Mouse (Mus musculus): Measurements from ENCODE around the gene Mrpl32. TPM values are rescaled to one million over a fixed set of nuclear protein-coding genes. Genes with fewer than 3 reads are reported as not detected.

The Mrpl32 gene
- polyA plus RNA-seq (2012; rRNA removed): 32.8 and 33.1 TPM in 2 replicates

DNA sequence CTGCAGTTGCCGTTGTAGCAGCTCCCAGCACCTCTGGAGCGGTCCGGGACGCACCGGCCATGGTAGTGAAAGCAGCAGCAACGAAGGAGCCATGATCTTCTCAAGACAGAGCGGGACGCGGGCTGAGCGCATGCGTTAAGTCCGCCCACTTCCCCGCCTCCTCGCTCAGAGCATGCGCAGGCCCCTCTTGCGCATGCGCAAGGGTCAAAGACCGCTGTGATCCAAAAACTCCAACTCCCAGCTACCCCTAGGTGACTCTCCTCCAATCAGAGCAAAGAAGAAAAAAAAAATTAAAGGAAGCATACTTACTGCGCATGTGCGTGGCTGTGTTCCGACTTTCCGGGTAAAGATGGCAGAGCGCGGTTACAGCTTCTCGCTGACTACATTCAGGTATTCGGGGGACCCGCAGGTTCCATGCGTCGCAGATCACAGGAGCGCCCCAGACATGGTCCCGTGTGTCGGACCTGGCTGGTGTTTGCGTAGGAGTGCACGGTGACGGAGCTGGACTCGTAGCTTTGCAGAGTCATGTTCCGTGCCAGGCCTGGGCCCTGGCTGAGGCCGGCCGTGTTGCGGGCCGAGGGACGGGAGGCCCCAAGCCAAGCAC, at the start of gene Mrpl32, which contains the start of gene Psma2:
Gene Mrpl32 (minus strand): TSS at position 240 of the 604 bp plus-strand sequence.
Gene Psma2 (plus strand): TSS at position 315 of the 604 bp plus-strand sequence.
- DNase-seq (ENCODE audit: extremely low spot score in 1 of 2, low spot score in 1 of 2): peak; percentile 97

DNA sequence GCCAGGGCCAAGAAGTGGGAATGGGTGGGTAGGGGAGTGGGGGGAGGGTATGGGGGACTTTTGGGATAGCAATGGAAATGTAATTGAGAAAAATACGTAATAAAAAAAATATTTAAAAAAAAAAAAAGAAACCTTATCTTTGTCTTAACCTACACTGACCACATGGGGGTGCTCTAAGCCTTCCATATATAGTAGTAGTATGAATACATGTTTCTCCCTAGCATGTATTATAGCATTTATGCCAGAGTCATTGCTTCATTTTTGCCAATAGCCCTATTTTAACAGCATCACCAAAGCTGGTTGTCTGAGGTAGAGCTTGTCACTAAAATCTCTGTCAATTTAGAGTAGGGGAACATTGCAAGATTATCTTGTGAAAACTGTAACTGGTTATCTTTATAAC, 36.3 kb upstream of the Mrpl32 start:
- peak in 1 of 2 experiments; percentile 64 for DNase-seq (ENCODE audit: extremely low spot score in 1 of 2, low spot score in 1 of 2)

DNA sequence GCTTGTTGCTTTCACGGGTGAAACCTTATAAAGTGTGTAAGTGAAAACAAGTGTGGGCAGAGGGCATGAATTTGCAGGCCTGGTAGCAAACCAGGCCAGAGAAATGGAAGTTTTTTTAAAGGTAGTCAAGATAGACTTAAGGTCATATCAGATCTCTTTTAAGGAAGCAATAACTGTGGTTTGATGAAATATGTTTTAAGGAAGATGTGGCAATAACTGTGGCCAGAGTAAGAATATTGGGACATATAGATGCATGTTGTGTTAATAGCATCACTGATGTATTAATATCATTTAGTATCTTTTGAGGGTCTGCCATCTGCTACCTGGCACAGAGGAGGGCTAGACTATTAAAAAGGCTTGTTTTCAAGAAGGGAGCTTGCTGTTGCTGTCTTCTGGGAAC, 27.0 kb upstream of the Mrpl32 start:
- no peak for DNase-seq (ENCODE audit: extremely low spot score in 1 of 2, low spot score in 1 of 2)

DNA sequence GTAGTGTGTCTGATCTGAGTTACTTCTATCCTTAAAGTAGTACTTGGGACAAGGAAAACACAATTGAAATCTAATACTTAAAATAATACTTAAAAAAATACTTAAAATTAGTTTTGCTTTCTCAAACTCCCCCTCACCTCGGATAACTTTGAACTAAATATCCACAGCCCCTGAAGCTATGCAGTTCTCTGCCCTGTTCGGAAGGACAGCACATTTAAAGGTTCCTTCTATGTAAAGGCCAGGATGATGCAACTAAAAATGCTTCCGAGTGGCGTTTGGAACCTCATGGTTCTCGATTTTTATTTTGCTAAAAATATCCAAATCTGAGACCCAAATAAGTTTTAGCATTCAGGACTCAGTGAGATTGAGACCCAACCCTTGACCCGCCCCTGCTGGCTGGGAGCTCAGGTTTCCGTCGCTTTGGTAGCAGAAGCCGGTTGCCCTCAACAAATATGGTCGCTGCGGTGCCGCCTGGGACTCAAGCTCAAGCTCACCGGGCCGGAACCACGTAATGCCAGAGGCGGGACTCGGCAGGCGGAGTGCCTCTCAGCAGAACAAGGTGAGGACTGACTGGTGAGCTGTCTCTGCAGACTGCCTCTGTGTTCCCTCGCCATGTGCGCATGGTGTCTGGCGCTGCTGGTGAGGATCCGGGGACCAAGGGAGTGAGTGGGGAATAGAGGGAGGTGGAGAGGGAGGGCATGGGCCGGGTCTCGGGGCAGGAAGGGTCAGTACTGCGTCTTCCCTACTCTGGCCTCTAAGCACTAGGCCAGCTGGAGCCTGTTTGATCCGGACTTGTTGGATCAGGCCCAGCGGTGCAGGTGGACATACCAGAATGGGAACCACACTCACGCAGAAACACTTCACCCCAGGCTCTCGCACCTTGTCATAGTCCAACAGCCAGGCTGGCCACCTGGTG, 17.0 kb upstream of the Mrpl32 start, which contains the start of gene AW209491:
Gene AW209491 (plus strand): TSS at position 429 of the 916 bp plus-strand sequence.
- DNase-seq (ENCODE audit: extremely low spot score in 1 of 2, low spot score in 1 of 2): peak; percentile 92 to 98

DNA sequence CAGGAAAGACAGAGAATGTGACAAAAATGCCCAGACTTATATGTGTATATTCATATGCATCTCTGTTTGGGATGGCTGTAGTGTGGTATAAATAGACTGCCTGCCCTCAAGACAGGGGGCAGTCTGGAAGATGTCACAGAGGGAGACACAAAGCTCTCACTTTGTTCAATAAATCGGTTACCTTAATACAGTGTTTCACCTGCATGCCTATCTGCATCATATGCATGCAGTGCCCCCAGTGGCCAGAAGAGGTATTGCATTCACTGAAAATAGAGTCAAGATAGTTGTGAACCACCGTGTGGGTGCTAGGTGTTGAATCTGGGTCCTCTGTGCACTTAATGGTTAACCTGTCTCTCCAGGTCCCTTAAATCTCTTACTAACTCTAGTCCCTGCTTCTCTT, 5.8 kb upstream of the Mrpl32 start:
- peak; percentile 26 to 77 for DNase-seq (ENCODE audit: extremely low spot score in 1 of 2, low spot score in 1 of 2)

DNA sequence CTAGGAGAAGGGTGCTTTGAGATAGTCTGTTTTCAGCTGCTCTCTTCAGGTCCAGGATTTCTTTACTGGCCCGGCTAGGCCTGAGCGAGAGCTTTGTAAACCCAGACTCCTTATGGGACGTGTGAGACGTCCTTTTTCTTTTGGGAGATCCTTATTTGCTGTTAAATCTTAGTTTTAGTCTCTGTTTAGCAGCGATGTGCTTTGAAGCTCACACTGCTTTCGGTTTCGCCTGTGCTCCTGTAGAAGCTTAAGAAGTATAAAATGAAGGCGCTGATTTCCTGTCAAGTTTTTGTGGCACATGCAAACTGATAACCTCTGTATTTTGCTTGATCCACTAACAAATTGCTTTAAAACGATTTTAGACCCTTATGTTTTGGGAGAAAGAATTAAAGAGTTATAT, 588 bp upstream of the Mrpl32 start:
- no peak for DNase-seq (ENCODE audit: extremely low spot score in 1 of 2, low spot score in 1 of 2)

DNA sequence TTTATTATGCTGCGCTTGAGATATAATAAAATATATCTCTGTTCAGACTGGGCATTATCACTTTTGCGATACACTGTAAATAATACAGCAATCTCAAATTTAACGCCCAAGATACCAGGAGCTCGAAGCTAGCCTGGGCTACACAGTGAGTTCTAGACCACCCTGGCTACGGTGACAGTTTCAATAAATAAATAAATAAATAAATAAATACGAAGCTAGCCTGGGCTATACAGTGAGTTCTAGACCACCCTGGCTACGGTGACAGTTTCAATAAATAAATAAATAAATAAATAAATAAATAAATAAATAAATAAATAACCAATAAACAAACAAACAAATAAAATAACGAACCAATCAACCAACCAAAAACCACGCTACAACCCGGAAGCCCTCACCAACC, 502 bp downstream of the Mrpl32 start:
- no peak for DNase-seq (ENCODE audit: extremely low spot score in 1 of 2, low spot score in 1 of 2)

DNA sequence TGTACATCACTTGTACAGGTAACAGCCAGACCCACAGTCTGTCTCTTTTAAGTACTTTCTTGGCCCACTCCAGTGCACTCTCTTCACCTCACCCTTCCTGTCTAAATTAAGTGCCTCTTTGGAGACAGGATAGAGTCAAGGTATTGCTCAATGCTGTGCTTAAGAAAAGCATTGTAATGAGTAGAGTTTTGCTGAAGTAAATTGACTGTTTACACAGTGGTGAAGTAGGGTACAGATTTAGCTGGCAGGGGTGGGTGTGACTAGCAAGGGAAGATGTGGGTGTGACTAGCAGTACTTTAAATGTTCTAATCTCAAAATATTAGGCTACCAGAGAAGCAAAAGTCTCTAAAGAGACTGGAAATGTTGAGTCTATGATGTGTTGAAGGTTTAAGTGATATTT, 5.3 kb downstream of the Mrpl32 start:
- DNase-seq (ENCODE audit: extremely low spot score in 1 of 2, low spot score in 1 of 2): no peak

DNA sequence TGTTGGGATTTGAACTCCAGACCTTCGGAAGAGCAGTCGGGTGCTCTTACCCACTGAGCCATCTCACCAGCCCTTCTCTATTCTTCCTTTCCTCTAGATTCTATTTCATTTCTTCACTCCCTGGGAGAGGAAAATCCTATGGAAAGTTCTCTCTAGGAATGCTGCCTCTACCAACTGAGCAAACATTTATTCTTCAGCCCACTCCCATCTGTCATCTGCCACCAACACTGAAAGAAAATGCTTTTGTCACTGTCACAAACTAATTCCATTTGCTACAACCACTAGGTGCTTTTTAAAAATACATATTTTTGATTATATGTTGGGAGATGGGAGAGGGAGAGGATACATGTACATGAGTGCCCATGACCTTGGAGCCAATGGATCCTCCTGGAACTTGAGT, 10.2 kb downstream of the Mrpl32 start:
- DNase-seq (ENCODE audit: extremely low spot score in 1 of 2, low spot score in 1 of 2): peak in 1 of 2 experiments; percentile 24

DNA sequence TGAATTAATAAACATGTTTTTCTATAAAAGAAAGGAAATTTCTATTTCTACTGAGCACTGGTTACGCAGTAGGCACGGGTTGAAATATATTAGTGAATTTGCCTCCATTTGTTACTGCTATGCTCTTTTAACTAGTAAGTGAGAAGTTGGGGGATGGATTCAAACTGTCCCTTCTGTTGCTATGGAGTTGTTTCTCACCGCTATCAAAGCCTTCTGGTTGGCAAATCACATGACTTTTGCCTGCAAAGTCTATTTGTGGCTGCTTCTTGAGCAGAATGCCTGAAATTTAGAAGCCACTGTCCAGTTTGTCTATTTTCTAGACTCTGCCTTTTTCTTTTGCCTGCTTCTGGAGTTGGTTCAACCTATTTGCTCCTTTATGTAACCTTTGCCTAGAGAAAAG, 32.6 kb downstream of the Mrpl32 start:
- peak in 1 of 2 experiments; percentile 2 for DNase-seq (ENCODE audit: extremely low spot score in 1 of 2, low spot score in 1 of 2)

DNA sequence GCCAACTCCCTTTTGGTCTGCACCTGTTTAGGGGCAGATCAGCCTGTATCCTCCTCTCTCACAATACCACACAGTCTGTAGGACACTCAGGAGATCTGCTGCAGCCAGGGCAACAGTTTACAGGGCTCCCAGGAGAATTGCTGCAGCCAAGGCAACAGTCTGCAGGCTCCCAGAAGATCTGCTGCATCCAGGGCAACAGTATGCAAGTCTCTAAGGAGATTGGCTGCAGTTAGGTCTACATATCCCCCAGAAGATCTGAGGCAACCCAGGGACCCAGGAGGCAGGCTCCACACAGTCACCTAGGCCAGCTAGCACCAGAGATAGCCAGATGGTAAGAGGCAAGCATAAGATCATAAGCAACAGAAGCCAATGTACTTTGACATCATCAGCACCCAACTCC, 38.8 kb downstream of the Mrpl32 start:
- DNase-seq (ENCODE audit: extremely low spot score in 1 of 2, low spot score in 1 of 2): no peak

DNA sequence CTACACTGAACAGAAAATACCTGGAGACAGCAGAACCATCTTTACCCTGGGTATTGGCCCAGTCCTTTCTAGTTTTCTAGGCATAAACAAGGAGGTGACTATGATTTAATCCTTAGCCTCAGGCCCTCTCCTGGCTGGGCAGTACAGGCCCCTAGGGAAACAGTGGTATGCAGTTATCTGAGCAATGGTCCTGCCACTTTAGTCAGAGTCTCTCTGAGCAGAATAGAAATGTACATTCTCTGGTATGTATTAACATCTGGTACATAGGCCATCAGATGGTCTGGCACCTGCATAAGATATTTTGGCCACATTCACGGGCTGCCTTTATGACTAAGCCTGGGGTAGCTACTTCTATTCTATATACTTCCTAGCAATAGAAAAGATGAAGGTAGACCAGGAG, 51.6 kb downstream of the Mrpl32 start:
- no peak for DNase-seq (ENCODE audit: extremely low spot score in 1 of 2, low spot score in 1 of 2)

Other genes with a start within 250 kb of the Mrpl32 start
- 19.6 and 21.3 TPM in 2 replicates for gene Hecw1, start 89.9 kb downstream of the Mrpl32 start, polyA plus RNA-seq (2012; rRNA removed)
- gene Psma2, start 75 bp upstream of the Mrpl32 start, polyA plus RNA-seq (2012; rRNA removed): 67.7 and 68.3 TPM in 2 replicates
- gene AW209491, start 17.0 kb upstream of the Mrpl32 start, polyA plus RNA-seq (2012; rRNA removed): 15.6 and 16.7 TPM in 2 replicates